Mouse (Mus musculus): ENCODE measurements around the gene Galntl5.

GRCm38 (mm10) chr5:25252825-25253544, 71.7 kb downstream of the Galntl5 start:
- TF ChIP-seq CTCF (IDR thresholded peaks at IDR 0.05; ENCODE audit: low read depth) (no peak), EP300 (optimal IDR thresholded peaks at IDR 0.05) (no peak)

Data from stomach, postnatal 0 days (tissue).